Mouse (Mus musculus) effector memory CD4-positive, alpha-beta T cell, adult 7 months (primary cell): ENCODE results near the gene Sgo2b. TPM values are rescaled to one million over a fixed set of nuclear protein-coding genes. Genes with fewer than 3 reads are reported as not detected.

ENCODE experiments used
- polyA plus RNA-seq: library from polyadenylated mRNA; unstranded; fragments of 100-300 nt; shearing (Covaris generic); gene quantifications from one replicate; pipeline ENCODE4 v1.2.1, GENCODE M21; 2017

The Sgo2b gene
- polyA plus RNA-seq, result not detected

DNA sequence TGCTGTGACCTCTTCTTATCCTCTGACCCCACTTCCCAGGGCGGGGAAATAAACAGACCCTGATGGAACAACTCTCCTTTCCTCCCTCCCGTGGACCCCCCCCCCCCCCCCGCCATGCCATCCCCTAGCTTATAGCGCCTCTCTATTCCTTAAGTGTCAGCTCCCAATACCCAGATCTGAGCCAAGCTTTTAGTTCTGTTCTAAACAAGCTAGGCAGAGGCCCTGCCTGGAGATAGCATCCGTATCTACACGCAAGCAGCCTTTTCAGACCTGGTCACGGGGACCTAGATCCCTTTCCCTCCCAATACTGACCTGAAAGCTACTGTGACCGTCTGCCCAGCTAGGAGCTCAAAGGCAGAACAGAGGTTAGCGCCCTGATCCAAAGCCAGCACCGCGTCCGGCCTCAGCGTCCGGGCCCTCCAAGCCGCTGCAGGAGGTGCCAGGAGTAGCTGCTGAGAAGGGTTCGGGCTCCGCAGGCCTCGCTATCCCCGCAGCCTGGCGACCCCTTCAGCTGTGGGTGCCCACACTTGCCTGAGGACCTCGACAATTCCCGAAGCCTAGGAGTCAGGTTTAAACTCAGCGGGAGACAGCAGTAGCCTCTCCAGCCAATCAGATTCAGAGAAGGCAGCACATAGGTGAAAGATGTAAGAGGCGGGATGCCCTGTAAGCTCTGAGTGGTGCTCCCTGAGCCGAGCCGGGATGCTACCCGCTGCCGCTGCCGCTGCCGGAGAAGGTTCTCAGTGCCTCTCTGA lies at the start of gene Sgo2b:
Gene Sgo2b, minus strand, starts transcription at position 623 of the 752 bp plus-strand sequence.

